Mouse (Mus musculus): Measurements from ENCODE around the gene Vipas39. TPM values are rescaled to one million over a fixed set of nuclear protein-coding genes. Genes with fewer than 3 reads are reported as not detected.
A peak's percentile ranks its signal among the peaks of the same experiment; 100 is the strongest.
"Not testable (repeated sequence)": the region's sequence is repeated elsewhere in the genome, so short reads cannot be mapped to it uniquely, and the experiment has no call there.

Vipas39 gene
- total RNA-seq, 4 experiments from 2014 or later = 56.4 to 62.0 (median 61.4) TPM

DNA sequence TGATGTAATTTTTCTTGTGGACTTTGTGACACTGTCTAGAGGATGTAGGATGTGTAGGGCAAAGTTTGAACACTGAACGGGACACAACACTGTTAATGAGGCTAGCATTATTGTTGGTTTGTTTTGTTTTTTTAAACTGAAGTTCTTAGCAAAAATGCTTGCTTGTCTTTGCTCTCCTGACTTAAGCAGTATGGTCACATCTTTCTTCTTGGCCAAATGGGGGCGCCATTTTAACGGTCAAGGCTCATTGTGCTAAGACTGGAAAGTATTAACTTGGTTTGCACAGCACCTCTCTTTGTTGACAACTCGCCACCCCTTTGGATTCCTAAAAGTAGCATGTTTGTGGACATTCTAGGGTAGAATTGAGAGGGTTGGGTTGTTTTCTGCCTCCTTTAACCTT, 1.6 kb upstream of the Vipas39 start:
- no peak for DNase-seq (ENCODE audit: low spot score in 2 of 2)

DNA sequence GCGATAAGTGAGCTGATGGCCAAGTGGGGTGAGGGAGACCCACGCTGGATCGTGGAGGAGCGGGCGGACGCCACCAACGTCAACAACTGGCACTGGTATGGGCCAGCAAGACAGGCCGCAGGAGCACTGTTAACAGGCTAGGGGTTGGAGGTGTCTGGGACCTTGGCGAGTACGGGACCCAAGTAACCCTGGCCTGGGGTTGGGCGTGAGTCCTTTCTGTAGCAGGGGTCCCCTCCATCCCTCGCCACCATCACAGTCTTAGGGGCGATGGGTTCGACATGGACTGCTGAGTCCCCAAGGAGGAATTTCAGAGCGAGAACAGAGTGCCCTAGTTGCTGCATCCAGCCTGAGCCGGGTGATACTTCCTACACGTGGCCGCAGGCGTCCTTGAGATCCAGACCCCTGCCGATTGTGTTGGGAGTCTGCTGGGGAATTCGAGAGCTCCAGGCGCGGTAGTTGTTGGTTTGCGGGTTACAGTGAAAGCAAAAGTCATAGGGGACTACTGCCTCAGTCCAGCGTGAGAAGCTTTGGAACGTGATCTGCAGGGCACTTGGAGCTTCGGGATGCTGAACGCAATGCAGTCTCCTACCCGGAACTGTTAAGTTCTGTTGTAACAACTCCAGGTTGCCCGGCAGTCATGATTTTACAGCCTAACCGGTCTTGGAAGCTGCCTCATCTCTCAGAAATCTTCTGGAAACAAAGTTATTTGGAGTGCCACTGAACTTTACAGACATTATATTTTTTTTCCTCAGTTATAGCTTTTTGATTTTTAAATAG, 959 bp upstream of the Vipas39 start:
- no peak for DNase-seq (ENCODE audit: low spot score in 2 of 2)

DNA sequence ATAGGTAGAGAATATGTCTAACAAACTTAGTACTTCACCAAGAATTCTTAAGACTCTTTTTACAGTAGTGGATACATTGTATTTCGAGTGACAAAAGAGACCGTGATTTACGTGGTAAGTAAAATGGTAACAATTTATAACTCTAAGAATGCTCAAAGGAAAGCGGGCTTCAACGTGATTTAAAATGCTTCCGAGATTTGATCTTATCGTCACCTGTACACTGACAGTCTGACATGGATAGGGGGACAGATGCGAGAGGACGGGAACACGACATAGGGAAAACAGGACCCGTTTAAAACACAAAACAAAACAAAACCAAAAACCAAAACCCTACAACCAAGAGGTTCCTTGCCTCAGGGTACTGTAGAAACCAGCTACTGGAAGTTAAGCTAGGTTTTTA, 612 bp downstream of the Vipas39 start:
- no peak for DNase-seq (ENCODE audit: low spot score in 2 of 2)

DNA sequence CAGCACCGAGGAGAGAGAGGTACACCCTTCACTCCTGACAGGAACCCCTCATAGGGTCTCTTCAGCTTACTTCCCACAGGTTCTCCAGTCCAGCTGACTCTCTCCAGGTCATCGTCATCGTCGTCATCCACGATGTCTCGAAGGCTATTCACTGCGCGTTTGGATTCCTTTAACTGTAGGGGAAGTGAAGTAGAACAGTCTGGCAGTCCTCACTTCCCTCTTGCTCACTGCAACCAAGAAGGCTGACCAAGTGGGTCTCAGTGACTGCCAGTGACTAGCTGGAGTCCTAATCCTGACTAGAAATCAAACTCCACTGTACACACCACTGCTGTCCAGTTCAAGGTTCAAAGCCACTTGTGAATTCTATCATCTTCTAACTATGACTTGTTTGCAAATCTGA, 5.5 kb downstream of the Vipas39 start:
- DNase-seq (ENCODE audit: low spot score in 2 of 2) = no peak

DNA sequence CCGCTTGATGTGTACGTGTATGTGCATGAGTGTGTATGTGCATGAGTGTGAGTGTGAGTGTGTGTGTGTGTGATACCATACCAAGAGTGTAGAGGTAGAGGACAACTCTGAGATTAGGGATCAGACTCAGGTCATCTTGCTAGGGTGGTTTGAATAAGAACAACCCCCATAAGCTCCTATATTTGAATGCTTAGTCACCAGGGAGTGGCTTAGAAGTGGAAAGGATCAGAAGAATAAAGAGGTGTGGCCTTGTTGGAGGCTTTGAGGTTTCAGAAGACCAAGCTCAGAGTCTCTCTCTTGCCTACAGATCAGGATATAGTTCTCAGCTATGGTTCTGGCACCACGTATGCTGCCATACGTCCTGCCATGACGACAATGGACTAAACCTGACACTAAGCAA, 9.4 kb downstream of the Vipas39 start:
- no peak for DNase-seq (ENCODE audit: low spot score in 2 of 2)

DNA sequence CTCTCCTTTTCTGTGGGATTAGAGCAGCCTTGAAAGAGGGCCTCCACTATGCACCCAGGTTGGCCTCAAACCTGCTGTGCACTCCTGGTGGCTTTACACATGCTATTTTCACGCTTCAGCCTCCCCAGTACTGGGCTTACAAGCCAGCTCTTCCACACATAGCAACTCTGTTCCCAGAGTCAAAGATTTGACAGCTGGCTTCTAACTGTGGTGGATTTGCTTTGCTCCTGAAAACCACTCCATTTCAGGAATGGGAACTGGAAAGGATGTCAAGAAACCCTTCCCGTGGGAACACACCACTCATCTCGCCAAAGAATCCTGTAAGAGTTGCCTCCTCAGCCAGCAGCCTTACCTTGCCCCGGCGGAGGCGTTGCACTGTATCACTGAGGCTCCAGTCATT, 12.2 kb downstream of the Vipas39 start:
- DNase-seq (ENCODE audit: low spot score in 2 of 2) = no peak

DNA sequence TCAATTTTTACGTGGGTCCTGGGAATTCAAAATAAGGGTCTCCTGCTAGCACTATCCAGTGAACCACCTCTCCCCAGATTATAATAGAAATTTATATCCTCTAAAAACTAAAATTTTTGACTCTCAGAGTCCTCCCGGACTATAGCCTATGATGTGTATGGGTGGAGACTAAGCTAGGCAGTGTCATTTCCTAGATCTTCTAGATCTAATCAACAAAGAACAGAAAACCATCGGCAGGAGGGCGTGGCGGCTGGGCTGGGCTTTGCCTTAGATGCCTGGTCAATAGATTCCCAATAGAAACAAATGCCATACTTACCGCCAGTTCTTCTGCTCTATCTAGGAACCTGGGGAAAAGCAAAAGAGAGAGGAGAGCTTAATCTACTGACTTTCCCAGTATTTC, 15.9 kb downstream of the Vipas39 start:
- DNase-seq (ENCODE audit: low spot score in 2 of 2) = no peak

DNA sequence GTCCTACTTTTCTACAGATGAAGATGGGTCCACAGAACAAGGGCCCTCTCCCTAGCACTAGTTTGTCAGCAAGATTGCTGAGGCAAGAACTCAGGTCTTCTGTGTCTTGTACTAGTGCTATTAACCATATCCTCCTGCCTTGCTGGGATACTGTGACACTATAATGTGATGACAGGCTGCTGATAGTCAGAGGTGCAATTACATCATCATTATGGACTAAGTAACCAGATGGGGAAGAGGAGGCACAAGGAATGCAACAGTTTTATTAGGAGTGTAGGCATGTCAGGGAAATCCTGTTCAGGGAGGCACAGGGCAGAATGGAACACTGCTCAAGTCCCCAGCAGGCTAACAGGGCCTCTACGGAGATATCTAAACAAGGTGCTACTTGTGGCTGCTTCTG, 27.4 kb downstream of the Vipas39 start, which contains the start of gene Noxred1:
TSS of gene Noxred1 (minus strand) at position 101 of the 400 bp plus-strand sequence.
- no peak for DNase-seq (ENCODE audit: low spot score in 2 of 2)

DNA sequence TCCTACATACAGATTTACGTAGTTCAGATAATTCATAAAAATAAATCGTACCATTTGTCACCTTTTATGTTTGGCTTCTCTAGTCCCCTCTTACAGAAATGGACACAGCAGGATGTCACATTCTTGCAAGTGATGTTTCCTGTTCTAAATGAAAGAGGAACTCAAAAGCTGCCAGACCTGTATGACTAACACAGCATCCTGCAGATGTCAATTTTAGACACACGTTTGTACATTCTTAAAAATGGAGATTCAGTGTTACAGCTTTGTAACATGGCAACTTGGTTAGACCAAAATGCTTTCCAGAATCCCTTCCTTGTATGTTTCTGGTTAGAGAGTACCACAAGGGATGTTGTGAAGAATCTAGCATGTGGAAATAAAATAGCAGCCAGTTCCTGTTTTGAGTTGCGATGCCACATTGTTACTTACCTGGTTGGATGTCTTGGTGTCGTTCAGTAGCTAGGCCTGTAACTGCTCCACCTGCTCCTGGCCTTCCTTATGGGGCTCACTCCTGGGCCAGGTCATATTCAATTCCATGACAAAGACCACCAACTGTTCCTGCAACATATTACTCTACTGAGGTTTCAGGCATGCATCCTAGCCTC, 29.1 kb downstream of the Vipas39 start:
- DNase-seq (ENCODE audit: low spot score in 2 of 2) = no peak

DNA sequence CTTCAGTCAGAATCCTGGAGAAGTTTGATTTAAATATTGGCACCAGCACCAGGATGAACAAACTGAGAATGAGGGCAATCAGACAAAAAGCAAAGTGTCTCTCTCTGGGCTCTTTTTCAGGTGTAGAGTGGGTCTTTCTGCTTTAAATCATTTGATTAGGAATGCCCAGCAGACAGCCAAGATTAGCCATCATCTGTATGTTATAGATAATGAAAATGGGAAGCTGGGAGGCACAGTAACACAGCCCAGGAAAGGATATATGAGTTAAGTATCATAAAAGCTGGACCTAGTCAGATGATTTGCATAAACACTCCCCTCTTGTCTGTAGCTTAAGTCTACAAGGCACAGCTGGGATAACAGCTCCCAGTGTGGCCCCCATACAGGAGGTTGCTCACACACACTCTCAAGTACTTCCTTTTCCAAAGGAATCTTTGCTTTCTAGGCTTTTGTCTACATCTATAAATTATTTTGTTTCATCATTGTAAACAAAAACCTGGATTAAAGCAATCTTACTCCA, 35.6 kb downstream of the Vipas39 start:
- DNase-seq (ENCODE audit: low spot score in 2 of 2) = no peak

DNA sequence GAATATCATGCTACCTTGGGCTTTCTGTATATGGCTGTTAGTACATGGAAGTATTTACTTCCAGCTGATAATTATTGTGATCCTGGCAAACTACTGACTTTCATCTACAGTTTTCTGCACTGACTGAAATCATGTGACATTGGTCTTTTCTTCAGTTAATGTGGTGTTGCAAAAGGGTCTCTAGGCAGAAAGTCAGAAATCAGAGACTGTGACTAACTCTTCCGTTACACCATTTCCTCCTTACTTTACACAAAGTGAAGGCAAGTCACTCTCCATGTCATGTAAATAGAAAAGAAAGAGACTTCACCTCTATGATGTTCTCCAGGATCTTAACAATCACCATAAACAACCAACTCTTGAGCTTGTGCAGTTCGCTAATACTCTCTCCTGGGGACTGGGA, 36.4 kb downstream of the Vipas39 start:
- DNase-seq (ENCODE audit: low spot score in 2 of 2) = no peak

DNA sequence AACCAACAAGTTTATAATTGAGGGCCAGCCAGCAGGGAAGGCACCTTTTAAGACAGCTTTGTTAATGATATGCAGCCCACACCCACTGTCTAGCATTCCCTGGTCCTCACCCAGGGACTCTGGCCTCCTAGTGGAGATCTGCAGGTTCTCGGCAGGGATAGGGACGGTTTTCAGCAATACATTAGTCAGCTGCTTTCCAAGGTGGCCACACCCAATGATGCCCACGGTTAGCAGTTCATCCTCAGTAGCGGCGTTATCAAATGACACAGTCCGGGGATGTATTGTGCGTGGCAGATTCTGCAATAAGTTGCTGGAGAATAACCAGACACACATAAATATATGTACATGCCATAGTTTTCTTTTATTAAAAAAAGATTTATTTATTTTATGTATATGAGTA, 39.3 kb downstream of the Vipas39 start:
- no peak for DNase-seq (ENCODE audit: low spot score in 2 of 2)

DNA sequence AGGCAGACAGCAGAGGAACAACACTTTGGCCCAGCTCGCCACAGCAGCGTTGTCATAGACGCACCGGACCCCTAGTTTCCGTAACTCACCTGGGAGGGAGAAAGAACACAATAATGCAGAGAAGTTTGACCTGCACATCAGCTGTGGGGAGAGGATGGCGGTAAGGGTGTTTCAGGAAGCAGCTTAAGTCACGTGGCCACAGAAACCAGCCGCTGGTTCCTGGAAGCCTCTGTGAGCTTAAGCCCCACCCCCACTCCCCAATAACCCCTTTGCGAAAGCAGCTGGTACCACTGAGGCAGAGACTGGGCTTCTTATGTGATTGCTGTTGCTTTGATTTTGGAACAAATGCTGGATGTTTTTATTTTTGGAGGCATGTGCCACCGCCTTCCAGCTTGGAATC, 41.1 kb downstream of the Vipas39 start:
- DNase-seq (ENCODE audit: low spot score in 2 of 2) = no peak

DNA sequence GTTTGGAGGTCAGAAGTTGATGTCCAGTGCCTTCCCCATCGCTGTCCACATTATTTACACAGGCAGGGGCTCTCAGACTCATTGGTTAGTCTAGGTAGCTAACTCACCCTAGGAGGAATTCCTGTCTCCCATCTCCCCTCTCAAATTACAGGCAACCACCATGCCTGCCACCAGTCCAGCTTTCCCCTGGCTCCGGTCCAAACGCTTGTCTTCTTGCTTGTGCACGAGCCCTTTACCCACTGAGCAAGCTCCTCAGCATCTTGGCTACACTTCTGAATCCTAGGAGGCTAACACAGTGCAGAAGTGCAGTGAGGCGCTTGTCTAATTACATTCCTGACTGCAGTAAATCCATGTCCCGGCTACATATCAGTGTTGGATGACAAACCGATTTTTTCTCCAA, 46.7 kb downstream of the Vipas39 start:
- DNase-seq (ENCODE audit: low spot score in 2 of 2) = no peak

DNA sequence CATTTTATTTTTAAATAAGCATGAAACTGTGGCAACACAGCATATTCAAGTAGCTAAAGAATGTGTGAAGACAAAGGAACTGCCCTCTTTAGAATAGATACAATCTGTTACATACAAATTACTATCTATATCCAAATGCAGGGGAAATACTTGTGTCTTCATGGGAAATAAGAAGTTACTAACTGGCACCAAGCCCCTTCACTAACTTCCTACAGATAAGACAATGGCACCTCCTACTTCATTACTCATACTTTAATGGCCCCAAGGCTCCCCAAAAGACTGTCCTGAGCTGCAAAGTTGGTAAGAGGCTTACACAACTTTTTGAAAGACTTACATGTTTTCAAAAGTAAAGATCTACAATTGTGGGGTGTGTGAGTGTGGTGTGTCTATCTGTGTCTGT, 48.5 kb downstream of the Vipas39 start:
- no peak for DNase-seq (ENCODE audit: low spot score in 2 of 2)

DNA sequence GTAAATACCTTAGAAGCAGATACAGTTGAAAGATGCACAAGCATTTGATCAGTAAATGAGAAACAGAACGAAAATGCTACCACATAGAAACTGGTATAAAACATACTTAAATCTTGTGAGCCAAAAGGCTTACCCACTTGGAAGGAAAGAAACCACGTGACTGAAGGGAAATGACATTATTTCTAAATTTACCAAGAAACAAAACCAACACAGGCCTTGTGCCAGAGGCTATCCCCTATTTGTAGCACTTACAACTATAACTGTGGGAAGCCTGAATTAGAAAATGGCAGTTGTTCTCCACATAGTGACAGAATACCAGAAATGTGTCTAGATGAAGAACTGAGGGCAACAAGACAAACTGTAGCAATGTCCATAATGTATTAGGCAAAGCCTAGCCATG, 50.0 kb downstream of the Vipas39 start:
- no peak for DNase-seq (ENCODE audit: low spot score in 2 of 2)

DNA sequence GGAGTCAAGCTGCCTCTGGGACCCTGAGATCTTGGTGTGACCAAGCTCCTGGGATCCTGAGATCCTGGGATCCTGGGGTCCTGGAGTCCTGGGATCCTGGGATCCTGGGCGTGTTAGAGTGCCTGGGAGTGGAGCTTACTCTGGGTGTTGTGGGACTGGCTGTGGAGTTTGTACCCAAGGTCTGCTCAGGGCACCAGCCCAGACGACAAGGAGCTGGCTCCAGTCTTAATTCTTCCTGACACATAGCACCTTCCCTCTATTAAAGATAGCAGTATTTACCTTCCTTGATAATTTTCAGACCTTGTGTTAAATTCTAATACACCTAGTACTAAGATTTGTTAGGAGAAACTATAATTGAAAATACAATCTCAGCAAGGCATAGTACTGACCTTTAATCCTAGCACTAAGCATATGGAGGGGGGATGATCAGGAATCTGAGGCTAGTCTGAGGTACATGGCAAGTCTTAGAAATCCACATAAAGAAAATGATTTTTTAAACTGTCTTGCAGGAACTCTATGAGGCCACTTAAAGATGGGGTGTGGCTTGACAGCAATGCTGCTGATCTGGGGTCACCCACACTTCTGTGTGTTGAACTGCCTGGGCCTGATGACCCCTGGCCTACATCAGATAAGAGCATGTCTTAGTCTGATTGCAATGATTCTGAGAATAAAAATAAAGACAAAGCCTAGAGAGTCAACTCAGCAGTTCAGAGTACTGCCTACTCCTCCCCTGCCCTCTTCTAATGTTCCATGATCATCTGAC, 53.0 kb downstream of the Vipas39 start:
- DNase-seq (ENCODE audit: low spot score in 2 of 2) = no peak

DNA sequence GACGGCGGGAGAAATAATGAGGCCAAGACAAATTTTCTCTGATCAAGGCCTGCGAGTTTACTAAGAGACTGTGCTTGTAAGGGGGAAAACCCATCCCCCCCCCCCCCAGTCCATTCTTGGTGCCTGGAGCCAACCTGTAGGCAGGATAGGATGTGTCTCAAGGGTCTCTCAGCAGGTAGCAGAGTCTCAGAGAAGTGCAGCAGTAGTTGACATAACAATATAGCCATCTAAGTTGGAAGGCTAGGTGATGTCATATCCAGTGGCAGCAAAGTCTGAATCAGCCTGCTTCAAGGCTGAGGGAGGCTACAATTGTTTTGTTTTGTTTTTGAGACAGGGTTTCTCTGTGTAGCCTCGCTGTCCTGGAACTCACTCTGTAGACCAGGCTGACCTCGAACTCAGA, 60.3 kb downstream of the Vipas39 start:
- not testable (repeated sequence) for DNase-seq (ENCODE audit: low spot score in 2 of 2)

DNA sequence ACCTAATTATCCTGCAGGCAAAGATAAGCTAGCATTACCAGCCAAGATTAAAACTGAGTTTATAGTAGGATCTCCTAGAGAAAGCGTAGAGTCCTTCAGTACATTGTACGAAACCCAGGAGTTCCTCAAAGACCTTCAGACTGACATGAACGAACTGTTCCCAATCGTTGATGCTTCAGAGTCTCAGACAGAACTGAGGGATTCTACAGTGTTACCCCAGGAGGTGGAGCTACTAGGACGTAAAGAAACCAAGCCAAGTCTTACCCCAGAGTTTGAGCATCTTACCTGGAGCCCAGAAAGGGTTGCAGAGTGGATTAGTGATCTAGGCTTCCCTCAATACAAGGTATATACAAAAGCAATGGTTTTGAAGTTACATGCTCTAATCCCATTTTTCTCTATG, 64.4 kb downstream of the Vipas39 start:
- DNase-seq (ENCODE audit: low spot score in 2 of 2) = no peak

DNA sequence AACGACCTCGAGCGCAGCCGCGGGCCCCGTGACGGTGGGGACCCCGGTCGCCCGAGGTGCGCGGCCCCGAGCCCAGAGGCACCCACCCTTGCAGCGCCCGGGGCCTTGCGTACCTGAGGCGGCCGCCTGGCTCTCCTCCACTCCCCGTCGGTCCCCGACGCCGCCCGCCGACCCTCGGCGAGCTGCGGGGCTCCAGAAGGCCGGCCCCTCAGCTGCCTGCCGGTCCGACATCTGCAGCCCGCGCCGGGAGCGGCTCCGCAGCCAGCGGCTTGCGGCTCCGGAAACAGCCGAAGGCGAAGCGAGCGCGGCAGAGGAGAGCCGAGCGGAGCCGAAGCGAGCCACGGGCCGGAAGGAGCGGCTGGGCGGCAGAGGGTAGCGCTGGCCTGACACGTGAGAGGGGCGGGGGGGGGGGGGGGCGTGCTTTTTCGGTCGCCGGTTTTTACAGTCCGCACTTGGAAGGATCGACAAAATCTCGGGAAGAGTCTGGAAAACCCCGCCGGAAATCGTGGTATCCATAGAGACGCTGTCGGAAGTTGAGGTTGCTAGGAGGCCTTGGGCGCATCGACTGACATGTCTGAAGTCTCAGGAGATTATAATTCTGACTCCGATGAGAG, 66.0 kb downstream of the Vipas39 start, which contains the start of gene Tmed8:
TSS of gene Tmed8 (minus strand) at position 482 of the 614 bp plus-strand sequence.
- peak; percentile 72 to 75 for DNase-seq (ENCODE audit: low spot score in 2 of 2)

DNA sequence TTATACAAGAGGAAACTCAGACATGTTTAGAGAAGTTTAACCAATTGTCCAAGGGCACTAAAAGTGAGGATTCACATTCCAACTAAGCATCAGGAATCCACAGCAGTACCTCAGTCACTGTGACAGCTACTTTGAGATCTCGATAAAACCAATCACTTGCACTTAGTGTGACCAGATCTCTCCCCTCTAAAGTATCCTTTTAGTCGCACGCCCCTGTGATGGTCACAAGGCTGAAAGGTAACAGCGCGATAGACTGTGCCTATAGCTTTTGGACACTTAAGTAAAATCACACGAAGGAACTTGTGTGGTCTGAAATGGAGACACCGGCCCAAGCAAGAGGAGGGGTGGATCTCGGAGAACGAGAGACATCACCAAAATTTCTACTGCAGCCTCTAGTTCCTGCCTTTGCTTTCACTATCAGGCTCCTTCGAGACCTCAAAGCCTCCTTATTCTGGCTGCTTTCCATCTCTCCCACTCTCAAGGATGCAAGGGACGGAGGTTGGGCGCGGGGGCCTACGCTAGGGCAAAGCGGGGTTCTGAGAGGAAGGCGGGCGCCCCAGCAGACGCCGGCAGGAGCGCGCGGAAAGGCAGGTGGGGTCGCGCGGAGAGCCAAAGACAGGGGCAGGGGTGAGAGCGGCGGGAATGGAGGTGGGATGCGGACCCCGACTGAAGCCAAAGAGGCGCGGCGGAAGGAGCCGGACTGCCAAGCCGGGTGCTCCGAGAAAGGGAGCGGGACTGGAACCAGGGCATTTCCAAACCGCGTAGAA, 66.7 kb downstream of the Vipas39 start, which contains the start of gene Samd15:
TSS of gene Samd15 (plus strand) at position 518 of the 767 bp plus-strand sequence.
- DNase-seq (ENCODE audit: low spot score in 2 of 2) = peak in 1 of 2 experiments; percentile 17
